Mouse (Mus musculus) myocyte (in vitro differentiated cells): ENCODE data around the gene Fzr1. TPM values are rescaled to one million over a fixed set of nuclear protein-coding genes. Genes with fewer than 3 reads are reported as not detected.
A peak's percentile ranks its signal among the peaks of the same experiment; 100 is the strongest.

Source experiments
- H3K27me3 ChIP-seq: one replicate; pipeline ENCODE4 v1.6.1; 2011; ENCODE audit not compliant: control insufficient read depth, insufficient read depth, insufficient read length
- H3K36me3 ChIP-seq: one replicate; pipeline ENCODE4 v1.6.1; 2011; ENCODE audit not compliant: control insufficient read depth, insufficient read depth
- H3K4me2 ChIP-seq: one replicate; pipeline ENCODE4 v1.6.1; 2011; ENCODE audit warnings: low read depth, control low read depth
- H3K4me3 ChIP-seq: one replicate; pipeline ENCODE4 v1.5.1; 2011; ENCODE audit warnings: mild to moderate bottlenecking, control low read depth, moderate library complexity
- H3K79me2 ChIP-seq: one replicate; pipeline ENCODE4 v1.6.1; 2011; ENCODE audit not compliant: control insufficient read depth, insufficient read depth
- H3ac ChIP-seq: one replicate; pipeline ENCODE4 v1.6.1; 2011; ENCODE audit not compliant: control insufficient read depth, insufficient read length
- CEBPB ChIP-seq: IDR thresholded peaks from 2 replicates; pipeline ENCODE4 v1.6.1; 2011; ENCODE audit warnings: mild to moderate bottlenecking, moderate library complexity; ENCODE audit not compliant: poor library complexity, insufficient read depth, severe bottlenecking
- E2F4 ChIP-seq: IDR thresholded peaks from one replicate; pipeline ENCODE4 v1.6.1; 2011; ENCODE audit warnings: mild to moderate bottlenecking, control low read depth, moderate library complexity; ENCODE audit not compliant: insufficient read depth
- MAX ChIP-seq: IDR thresholded peaks from one replicate; pipeline ENCODE4 v1.6.1; 2011; ENCODE audit warnings: low read depth, mild to moderate bottlenecking, control low read depth
- MYOD1 ChIP-seq, 3 experiments: IDR thresholded peaks; one replicate each; pipeline ENCODE4 v1.6.1; 2011; ENCODE audit warnings: control low read depth in 2 of 3, low read depth in 2 of 3, mild to moderate bottlenecking in 2 of 3, moderate library complexity in 1 of 3; ENCODE audit not compliant: insufficient read length in 2 of 3, control insufficient read depth in 1 of 3
- MYOG ChIP-seq, 3 experiments: IDR thresholded peaks; one replicate each; pipeline ENCODE4 v1.6.1; 2011; ENCODE audit warnings: control low read depth in 2 of 3, low read depth in 2 of 3, mild to moderate bottlenecking in 2 of 3; ENCODE audit not compliant: insufficient read length in 2 of 3, control insufficient read depth in 1 of 3, insufficient read depth in 1 of 3
- POLR2A ChIP-seq: IDR thresholded peaks from one replicate; pipeline ENCODE4 v1.6.1; 2011; ENCODE audit warnings: low read depth, mild to moderate bottlenecking, control low read depth, moderate library complexity; ENCODE audit not compliant: insufficient read length
- POLR2AphosphoS2 ChIP-seq: IDR thresholded peaks from one replicate; pipeline ENCODE4 v1.6.1; 2011; ENCODE audit warnings: low read depth, control low read depth; ENCODE audit not compliant: insufficient read length
- REST ChIP-seq: IDR thresholded peaks from one replicate; pipeline ENCODE4 v1.6.1; 2011; ENCODE audit warnings: mild to moderate bottlenecking, control low read depth, moderate library complexity; ENCODE audit not compliant: insufficient read depth, insufficient read length
- SRF ChIP-seq: IDR thresholded peaks from one replicate; pipeline ENCODE4 v1.6.1; 2011; ENCODE audit warnings: low read depth; ENCODE audit not compliant: control insufficient read depth, insufficient read length
- TCF12 ChIP-seq: IDR thresholded peaks from one replicate; pipeline ENCODE4 v1.6.1; 2011; ENCODE audit warnings: mild to moderate bottlenecking, control low read depth; ENCODE audit not compliant: poor library complexity, insufficient read depth, severe bottlenecking
- TCF3 ChIP-seq: IDR thresholded peaks from one replicate; pipeline ENCODE4 v1.6.1; 2011; ENCODE audit warnings: low read depth, control low read depth; ENCODE audit not compliant: insufficient read length
- USF1 ChIP-seq: IDR thresholded peaks from one replicate; pipeline ENCODE4 v1.6.1; 2011; ENCODE audit warnings: low read depth, mild to moderate bottlenecking, control low read depth, moderate library complexity
- polyA plus RNA-seq: library from polyadenylated mRNA; unstranded; fragments of >200 nt; fragmentation: generic; extraction: Trizol; gene quantifications from one replicate; pipeline ENCODE4 v1.2.1, GENCODE M21; 2012; ENCODE audit warnings: missing spikeins

Fzr1 gene
- polyA plus RNA-seq, 1 experiment = 42.0 TPM

DNA sequence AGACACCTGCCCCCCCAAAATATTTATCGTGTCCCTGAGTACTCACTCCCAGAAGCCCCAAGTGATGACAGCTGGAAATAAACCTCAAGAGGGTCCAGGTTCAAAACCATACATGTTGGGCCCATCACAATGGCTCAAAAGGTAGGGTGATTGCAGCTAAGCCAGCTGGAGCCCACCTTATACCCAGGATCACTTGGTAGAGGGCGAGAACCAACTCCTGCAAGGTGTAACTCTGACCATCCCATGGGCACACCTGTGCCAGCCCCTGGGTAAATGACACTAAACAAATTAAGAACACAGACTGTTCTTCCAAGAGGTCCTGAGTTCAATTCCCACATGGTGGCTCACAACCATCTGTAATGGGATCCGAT is 852 bp upstream of the Fzr1 start:
- peak overlapping the region; percentile 88 for H3K4me3 ChIP-seq
- H3K27me3 ChIP-seq = no peaks in the 10 kb centered on the region
- TF ChIP-seq MYOG (IDR thresholded peaks at IDR 0.05; ENCODE audit: control insufficient read depth in 1 of 3, insufficient read depth in 1 of 3, insufficient read length in 2 of 3, low read depth in 2 of 3) = no peak
- no peak for TF ChIP-seq CEBPB
- TF ChIP-seq MYOD1 (IDR thresholded peaks at IDR 0.05; ENCODE audit: control insufficient read depth in 1 of 3, insufficient read length in 2 of 3, low read depth in 2 of 3) = no peak
- TF ChIP-seq MAX = no peak
- TF ChIP-seq SRF = no peak
- TF ChIP-seq REST = no peak
- TF ChIP-seq TCF12 = no peak
- no peak for TF ChIP-seq TCF3
- H3K36me3 ChIP-seq = no peaks in the 10 kb centered on the region
- peak overlapping the region; percentile 62 for H3K4me2 ChIP-seq
- H3K79me2 ChIP-seq = peaks cover 39% of the 10 kb centered on the region
- H3ac ChIP-seq = no peak overlapping the region

DNA sequence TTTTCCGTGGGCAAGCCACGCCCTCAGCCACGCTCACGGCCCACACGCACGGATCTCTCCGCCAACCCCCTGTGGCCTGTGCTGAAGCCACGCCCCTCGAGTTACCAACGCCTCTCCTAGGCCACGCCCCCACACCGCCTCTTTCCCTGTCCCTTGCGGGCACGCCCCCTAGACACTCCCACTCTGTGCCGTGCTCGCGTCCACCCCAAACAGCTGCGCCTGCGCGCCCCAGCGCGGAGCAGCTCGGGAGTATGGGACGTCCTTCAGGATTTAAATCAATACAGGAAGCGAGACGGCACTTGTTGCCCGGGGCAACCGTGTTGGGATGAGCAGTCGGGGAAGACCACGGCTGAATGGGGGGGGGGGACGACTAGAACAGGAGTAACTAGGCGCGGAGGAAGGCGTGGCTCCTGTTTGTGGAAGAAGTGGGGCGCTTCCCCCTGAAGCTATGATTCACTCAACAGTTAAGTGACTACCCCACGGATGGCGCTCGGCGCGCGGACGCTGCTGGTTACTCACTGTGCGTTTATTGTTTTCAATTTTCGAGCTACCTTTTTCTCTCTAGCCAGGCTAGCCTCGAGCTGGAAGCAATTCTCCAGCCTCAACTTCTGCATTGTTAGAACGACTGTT is 352 bp upstream of the Fzr1 start:
- Histone ChIP-seq H3ac (peak overlapping the region; percentile 64), H3K36me3 (no peaks in the 10 kb centered on the region), H3K27me3 (no peaks in the 10 kb centered on the region), H3K4me2 (peak overlapping the region; percentile 62), H3K4me3 (peak overlapping the region; percentile 88), H3K79me2 (peaks cover 44% of the 10 kb centered on the region)
- TF ChIP-seq POLR2AphosphoS2 = peak; percentile 49
- TF ChIP-seq CEBPB = no peak
- TF ChIP-seq REST = no peak
- peak in 1 of 3 experiments; percentile 47 for TF ChIP-seq MYOD1 (IDR thresholded peaks at IDR 0.05; ENCODE audit: control insufficient read depth in 1 of 3, insufficient read length in 2 of 3, low read depth in 2 of 3)
- TF ChIP-seq TCF12 = no peak
- no peak for TF ChIP-seq USF1
- TF ChIP-seq POLR2A = peak; percentile 58
- no peak for TF ChIP-seq MAX
- TF ChIP-seq TCF3 = no peak
- peak; percentile 64 for TF ChIP-seq E2F4
- no peak for TF ChIP-seq SRF
- TF ChIP-seq MYOG (IDR thresholded peaks at IDR 0.05; ENCODE audit: control insufficient read depth in 1 of 3, insufficient read depth in 1 of 3, insufficient read length in 2 of 3, low read depth in 2 of 3) = peak in 2 of 3 experiments; percentile 27 to 67

DNA sequence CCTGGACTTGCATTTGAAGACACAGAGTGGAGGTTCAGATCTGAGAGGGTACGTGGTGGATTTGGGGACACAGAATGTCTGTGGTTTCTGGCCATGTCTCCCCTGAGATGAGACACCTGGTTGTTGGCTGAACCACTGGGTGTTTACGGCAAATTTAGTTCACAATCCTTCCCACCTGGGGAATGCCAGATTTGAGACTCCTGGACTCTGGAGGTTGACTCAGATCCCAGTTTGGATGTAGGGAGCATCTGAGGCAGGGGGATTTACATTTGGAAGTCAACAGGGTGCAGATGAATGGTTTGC is 1.0 kb downstream of the Fzr1 start:
- peak overlapping the region; percentile 64 for H3ac ChIP-seq
- H3K27me3 ChIP-seq = no peaks in the 10 kb centered on the region
- peak overlapping the region; percentile 88 for H3K4me3 ChIP-seq
- H3K4me2 ChIP-seq = peak overlapping the region; percentile 93
- H3K36me3 ChIP-seq = no peaks in the 10 kb centered on the region
- peaks cover 58% of the 10 kb centered on the region for H3K79me2 ChIP-seq
- TF ChIP-seq SRF (no peak), USF1 (no peak), MYOD1 (IDR thresholded peaks at IDR 0.05; ENCODE audit: control insufficient read depth in 1 of 3, insufficient read length in 2 of 3, low read depth in 2 of 3) (no peak), REST (no peak), POLR2AphosphoS2 (no peak), MYOG (IDR thresholded peaks at IDR 0.05; ENCODE audit: control insufficient read depth in 1 of 3, insufficient read depth in 1 of 3, insufficient read length in 2 of 3, low read depth in 2 of 3) (no peak), E2F4 (no peak), MAX (no peak), CEBPB (no peak), TCF3 (no peak), TCF12 (no peak), POLR2A (no peak)

DNA sequence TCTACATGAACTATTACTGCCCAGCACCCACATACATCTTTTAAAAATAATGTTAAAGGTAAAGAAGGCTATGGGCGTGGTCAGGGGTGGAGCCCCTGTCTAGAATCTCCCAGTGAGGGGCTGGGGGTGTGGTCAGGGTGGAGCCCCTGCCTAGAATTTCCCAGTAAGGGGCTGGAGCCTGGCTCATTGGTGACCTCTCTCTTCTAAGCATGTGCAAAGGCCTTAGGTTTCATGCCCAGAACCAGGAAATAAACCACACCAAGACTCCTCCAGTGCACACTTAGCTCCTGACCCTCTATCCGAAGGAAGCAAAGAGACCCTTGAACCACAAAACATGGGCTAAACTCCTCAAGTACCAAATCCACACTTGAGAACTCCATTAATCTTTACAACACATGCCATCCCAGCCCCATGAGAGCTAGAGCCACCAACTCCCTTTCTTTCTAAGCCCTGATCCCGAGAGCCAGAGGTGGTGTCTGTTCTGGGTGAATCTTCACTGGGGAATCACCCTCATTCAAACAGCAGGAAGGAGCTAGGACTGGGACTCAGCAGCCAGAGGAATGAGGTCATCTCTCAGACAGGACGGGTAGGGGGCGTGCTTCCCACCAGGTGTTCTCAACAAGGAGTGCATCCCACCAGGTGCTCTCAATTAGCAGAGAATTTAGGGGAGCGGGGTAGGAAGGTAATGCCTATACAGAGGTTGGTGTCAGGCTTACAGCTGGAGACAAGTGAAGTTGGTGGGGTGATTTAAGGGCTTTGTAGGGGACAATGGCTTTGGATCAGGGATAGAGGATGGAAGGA is 1.6 kb downstream of the Fzr1 start:
- no peak overlapping the region for H3ac ChIP-seq
- H3K4me2 ChIP-seq = peak overlapping the region; percentile 93
- H3K36me3 ChIP-seq = no peaks in the 10 kb centered on the region
- no peaks in the 10 kb centered on the region for H3K27me3 ChIP-seq
- peak overlapping the region; percentile 88 for H3K4me3 ChIP-seq
- TF ChIP-seq SRF (no peak), MYOG (IDR thresholded peaks at IDR 0.05; ENCODE audit: control insufficient read depth in 1 of 3, insufficient read depth in 1 of 3, insufficient read length in 2 of 3, low read depth in 2 of 3) (no peak), E2F4 (no peak), POLR2AphosphoS2 (no peak), TCF12 (no peak), TCF3 (no peak), REST (no peak), MAX (no peak), USF1 (no peak), POLR2A (no peak), MYOD1 (IDR thresholded peaks at IDR 0.05; ENCODE audit: control insufficient read depth in 1 of 3, insufficient read length in 2 of 3, low read depth in 2 of 3) (no peak), CEBPB (no peak)
- peaks cover 63% of the 10 kb centered on the region for H3K79me2 ChIP-seq
